Mouse (Mus musculus): ENCODE measurements around the gene Iffo1.
A peak's percentile ranks its signal among the peaks of the same experiment; 100 is the strongest.

DNA sequence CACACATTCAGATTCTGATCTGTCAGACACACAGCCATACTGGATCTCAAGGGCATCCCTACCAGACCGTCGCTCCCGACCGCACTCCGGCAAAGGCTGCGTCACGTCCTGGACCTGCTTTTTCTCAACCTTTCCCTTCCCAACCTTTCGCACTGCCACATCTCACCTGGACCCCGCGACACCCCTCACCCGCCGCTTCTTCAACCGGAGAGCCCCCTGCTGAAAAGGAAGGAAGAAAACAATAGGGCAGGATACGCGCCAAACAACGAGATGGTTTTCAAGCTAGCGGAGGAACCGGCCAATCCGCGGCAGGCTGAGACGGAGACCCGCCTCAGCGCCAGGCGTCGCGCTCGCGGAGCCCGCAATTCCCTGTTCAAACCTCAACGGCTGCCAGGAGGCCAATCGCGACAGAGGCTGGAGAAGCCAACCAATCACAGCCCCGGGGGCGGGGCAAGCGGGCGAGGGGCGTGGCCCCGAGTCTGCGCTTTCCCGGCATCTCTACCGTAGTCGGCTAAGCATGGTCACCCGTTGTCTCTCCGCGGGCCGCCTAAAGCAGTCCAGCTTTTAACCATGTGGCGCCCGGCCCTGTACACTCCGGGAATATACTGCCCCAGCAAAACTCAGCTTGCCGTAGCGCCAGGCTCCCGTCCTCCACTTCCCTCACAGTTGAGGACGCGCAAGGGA is 46.4 kb downstream of the Iffo1 start, which contains the start of the genes Ncapd2 and Mrpl51:
- TF ChIP-seq POLR2A (IDR thresholded peaks at IDR 0.05; ENCODE audit: control insufficient read depth, extremely low read depth, insufficient read depth, low read length, poor library complexity), result 0 out of 2 replicates have a peak, but pooled peaks have one; percentile 19
- peak; percentile 57; the same call in 1 of the 2 replicates for TF ChIP-seq CTCF (IDR thresholded peaks at IDR 0.05; ENCODE audit: borderline replicate concordance, control insufficient read depth, extremely low read depth, insufficient read depth, low read length, poor library complexity)

All from thymus, adult 2 months (tissue).